Comparison of ENCODE assay signal across 8 mouse cellular contexts in the genomic region with DNA sequence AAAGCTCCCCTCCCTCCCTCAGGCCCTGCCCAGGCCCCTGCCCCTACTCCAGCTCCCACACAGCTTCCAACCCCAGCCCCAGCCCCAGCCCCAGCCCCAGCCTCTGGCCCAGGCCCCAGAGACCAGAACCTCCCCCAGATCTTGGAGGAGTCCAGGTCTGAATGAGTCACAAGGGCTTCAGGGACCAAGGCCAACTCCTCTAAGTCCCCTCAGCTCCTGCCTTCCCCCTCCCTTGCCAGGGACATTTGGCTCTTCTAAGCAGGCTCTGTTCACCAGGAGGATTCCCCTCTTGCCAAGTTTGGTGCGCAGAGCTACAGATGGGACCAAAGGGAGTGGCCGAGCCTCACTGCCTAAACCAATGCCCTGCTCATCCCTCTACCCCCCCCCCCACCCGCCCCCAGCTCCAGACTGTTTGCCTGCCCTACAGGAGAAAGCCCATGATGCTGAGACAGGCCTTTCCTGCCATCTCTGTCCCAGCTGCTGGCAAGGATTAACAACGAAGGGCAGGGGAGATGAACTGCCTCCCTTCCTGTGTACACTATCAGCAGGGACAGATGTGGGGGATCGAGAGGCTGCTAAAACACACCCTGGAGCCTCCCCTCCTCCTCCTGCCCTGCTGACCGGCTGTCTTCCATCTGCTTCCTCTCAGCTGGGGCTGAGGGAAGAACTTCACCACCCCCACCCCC. TPM values are rescaled to one million over a fixed set of nuclear protein-coding genes. Genes with fewer than 3 reads are reported as not detected.
DNase-seq lines count a peak whose midpoint lies in the region; ATAC-seq lines count a peak whose summit lies in the region.

No protein-coding gene starts in this region.

- WGBS in intestine, embryonic 15.5 days, result 18% methylated on average over 6 of the region's 6 CpGs
- 6% methylated on average over 6 of the region's 6 CpGs for WGBS in liver, embryonic 13.5 days (ENCODE audit: insufficient replicate concordance)

- no peak overlapping the region for H3K9ac ChIP-seq in intestine, embryonic 15.5 days
- peak overlapping the region; percentile 66 for H3K9ac ChIP-seq in liver, embryonic 13.5 days

- 0 out of 2 replicates have a peak, but pooled peaks cover 6% of the 10 kb centered on the region for H3K36me3 ChIP-seq in intestine, embryonic 15.5 days
- H3K36me3 ChIP-seq in liver, embryonic 13.5 days, result peaks cover 5% of the 10 kb centered on the region; the same call in 1 of the 2 replicates

- H3K4me3 ChIP-seq in intestine, embryonic 15.5 days (replicated peaks), result no peak overlapping the region
- peak overlapping the region; percentile 26 for H3K4me3 ChIP-seq in liver, embryonic 13.5 days (replicated peaks)

- H3K27me3 ChIP-seq in intestine, embryonic 15.5 days (replicated peaks), result no peaks in the 10 kb centered on the region
- peaks cover 3% of the 10 kb centered on the region; the same call in 1 of the 2 replicates for H3K27me3 ChIP-seq in liver, embryonic 13.5 days

- peak; percentile 43 for DNase-seq in spleen, adult 12 weeks (ENCODE audit: low spot score)
- no peak for DNase-seq in spleen, adult 18-20 months
- DNase-seq in embryo, embryonic 10.5 days (ENCODE audit: low spot score), result peak; percentile 76
- DNase-seq in gastrocnemius, postnatal 4 days (ENCODE audit: low spot score in 2 of 2), result peak; percentile 49 to 71
- peak; percentile 79 for DNase-seq in liver, embryonic 13.5 days
- DNase-seq in neural tube, embryonic 10.5 days (ENCODE audit: extremely low spot score, low spot score), result peak; percentile 62

- peak; percentile 88 for ATAC-seq in intestine, embryonic 15.5 days
- ATAC-seq in liver, embryonic 13.5 days (ENCODE audit: low read depth), result peak; percentile 98
- ATAC-seq in granulocyte monocyte progenitor cell, adult 5-6 weeks (replicated peaks; ENCODE audit: poor library complexity, severe bottlenecking), result no peak

- peak overlapping the region; percentile 22 for H3K4me2 ChIP-seq in intestine, embryonic 15.5 days (replicated peaks)
- peak overlapping the region; percentile 54 for H3K4me2 ChIP-seq in liver, embryonic 13.5 days

- no peaks in the 10 kb centered on the region for H3K9me3 ChIP-seq in intestine, embryonic 15.5 days
- no peaks in the 10 kb centered on the region for H3K9me3 ChIP-seq in liver, embryonic 13.5 days (replicated peaks)

- peaks cover 26% of the 10 kb centered on the region for H3K4me1 ChIP-seq in intestine, embryonic 15.5 days (replicated peaks)
- peaks cover 44% of the 10 kb centered on the region for H3K4me1 ChIP-seq in liver, embryonic 13.5 days (replicated peaks)

- H3K27ac ChIP-seq in intestine, embryonic 15.5 days, result peak overlapping the region; percentile 91
- peak overlapping the region; percentile 96 for H3K27ac ChIP-seq in liver, embryonic 13.5 days

RNA-seq across cellular contexts. Expression of a gene that starts 14.4 kb away (rescaled TPM):
- under 1 TPM; 0.36 to 0.37 TPM for total RNA-seq in gastrocnemius, postnatal 4 days (2021)
- polyA plus RNA-seq in intestine, embryonic 15.5 days (2015; fragmentation: Nextera tagmentation; extraction: Ambion mirVana), result 0.25 and 0.36 TPM in 2 replicates
- not detected in 2 replicates for polyA plus RNA-seq in liver, embryonic 13.5 days (2015; fragmentation: Nextera tagmentation; extraction: Ambion mirVana)
- not detected in 2 replicates for total RNA-seq in granulocyte monocyte progenitor cell, adult 5-6 weeks (2014; fragmentation: Nextera tagmentation)
- 0.09 TPM in 1 of 2 replicates, not detected in the other for total RNA-seq in granulocyte monocyte progenitor cell, adult 5-6 weeks (2017)

RNA-seq across cellular contexts. Expression of a gene that starts 18.5 kb away (rescaled TPM):
- total RNA-seq in gastrocnemius, postnatal 4 days (2021), result 10 to 100 TPM; 39.5 to 41.4 TPM
- 11.1 and 12.7 TPM in 2 replicates for polyA plus RNA-seq in intestine, embryonic 15.5 days (2015; fragmentation: Nextera tagmentation; extraction: Ambion mirVana)
- polyA plus RNA-seq in liver, embryonic 13.5 days (2015; fragmentation: Nextera tagmentation; extraction: Ambion mirVana), result 1.0 and 1.1 TPM in 2 replicates
- 1.4 TPM in 1 of 2 replicates, not detected in the other for total RNA-seq in granulocyte monocyte progenitor cell, adult 5-6 weeks (2014; fragmentation: Nextera tagmentation)
- total RNA-seq in granulocyte monocyte progenitor cell, adult 5-6 weeks (2017), result 0.47 TPM in 1 of 2 replicates, not detected in the other

RNA-seq across cellular contexts. Expression of a gene that starts 19.3 kb away (rescaled TPM):
- total RNA-seq in gastrocnemius, postnatal 4 days (2021), result 1 to 10 TPM; 3.2 to 4.1 TPM
- polyA plus RNA-seq in intestine, embryonic 15.5 days (2015; fragmentation: Nextera tagmentation; extraction: Ambion mirVana), result 0.82 and 1.0 TPM in 2 replicates
- 0.09 and 0.12 TPM in 2 replicates for polyA plus RNA-seq in liver, embryonic 13.5 days (2015; fragmentation: Nextera tagmentation; extraction: Ambion mirVana)
- 0.41 and 0.83 TPM in 2 replicates for total RNA-seq in granulocyte monocyte progenitor cell, adult 5-6 weeks (2014; fragmentation: Nextera tagmentation)
- 0.36 and 0.65 TPM in 2 replicates for total RNA-seq in granulocyte monocyte progenitor cell, adult 5-6 weeks (2017)

RNA-seq across cellular contexts. Expression of a gene that starts 33.9 kb away (rescaled TPM):
- total RNA-seq in gastrocnemius, postnatal 4 days (2021), result 1 to 10 TPM; 6.8 TPM
- polyA plus RNA-seq in intestine, embryonic 15.5 days (2015; fragmentation: Nextera tagmentation; extraction: Ambion mirVana), result 4.4 and 4.8 TPM in 2 replicates
- 0.29 and 0.37 TPM in 2 replicates for polyA plus RNA-seq in liver, embryonic 13.5 days (2015; fragmentation: Nextera tagmentation; extraction: Ambion mirVana)
- not detected in 2 replicates for total RNA-seq in granulocyte monocyte progenitor cell, adult 5-6 weeks (2014; fragmentation: Nextera tagmentation)
- total RNA-seq in granulocyte monocyte progenitor cell, adult 5-6 weeks (2017), result not detected in 2 replicates

RNA-seq across cellular contexts. Expression of a gene that starts 36.6 kb away (rescaled TPM):
- total RNA-seq in gastrocnemius, postnatal 4 days (2021), result 10 to 100 TPM; 19.3 to 24.6 TPM
- 16.0 and 16.3 TPM in 2 replicates for polyA plus RNA-seq in intestine, embryonic 15.5 days (2015; fragmentation: Nextera tagmentation; extraction: Ambion mirVana)
- polyA plus RNA-seq in liver, embryonic 13.5 days (2015; fragmentation: Nextera tagmentation; extraction: Ambion mirVana), result 6.6 and 7.4 TPM in 2 replicates
- 15.2 and 31.0 TPM in 2 replicates for total RNA-seq in granulocyte monocyte progenitor cell, adult 5-6 weeks (2014; fragmentation: Nextera tagmentation)
- total RNA-seq in granulocyte monocyte progenitor cell, adult 5-6 weeks (2017), result 13.6 and 17.7 TPM in 2 replicates

Comparison
In these comparisons a context has a peak if more than half of its experiments do, and no peak if none do; other contexts are left out.
1. DNase-seq: peak in spleen, adult 12 weeks (single experiment), embryo, embryonic 10.5 days (single experiment), gastrocnemius, postnatal 4 days (2 of 2), liver, embryonic 13.5 days (single experiment) and neural tube, embryonic 10.5 days (single experiment); none in spleen, adult 18-20 months (0 of 2).
2. RNA of a gene that starts 18.5 kb away (total RNA-seq): 39.5 to 41.4 TPM in gastrocnemius, postnatal 4 days; 0.47 to 1.4 TPM in granulocyte monocyte progenitor cell, adult 5-6 weeks; every median in the first group is over 10 times any median in the second.